Mouse (Mus musculus) layer of hippocampus, adult 2 months (tissue): ENCODE results near the gene Atp7a. TPM values are rescaled to one million over a fixed set of nuclear protein-coding genes. Genes with fewer than 3 reads are reported as not detected.
A peak's percentile ranks its signal among the peaks of the same experiment; 100 is the strongest.

Experiments used
- DNase-seq, 2 experiments: peaks; one replicate each; pipeline ENCODE4 v3.0.0; 2022; ENCODE audit warnings: low spot score in 2 of 2
- H3K27ac ChIP-seq: fragments of 200-600 bp; 2 replicates; pipeline ENCODE4 v1.8.1; 2022
- H3K4me3 ChIP-seq: fragments of 200-600 bp; 2 replicates; pipeline ENCODE4 v1.8.1; 2022; ENCODE audit warnings: mild to moderate bottlenecking
- CTCF ChIP-seq: fragments of 200-600 bp; conservative IDR thresholded peaks from 2 replicates; pipeline ENCODE4 v1.8.1; 2022; ENCODE audit warnings: antibody characterized with exemption, mild to moderate bottlenecking, moderate library complexity
- total RNA-seq, 2 experiments: library from RNA; stranded (reverse); gene quantifications; 2 replicates each; pipeline ENCODE4 v1.2.3; 2021

Atp7a gene
- total RNA-seq, 2 experiments from 2014 or later: 7.2 to 7.5 TPM

- no peak for DNase-seq
- no peak for TF ChIP-seq CTCF
- Histone ChIP-seq H3K27ac (no peak overlapping the region), H3K4me3 (no peak overlapping the region)
These were observed 128.8 kb downstream of the Atp7a start for GRCm38 (mm10) chrX:106155892-106156291.

DNA sequence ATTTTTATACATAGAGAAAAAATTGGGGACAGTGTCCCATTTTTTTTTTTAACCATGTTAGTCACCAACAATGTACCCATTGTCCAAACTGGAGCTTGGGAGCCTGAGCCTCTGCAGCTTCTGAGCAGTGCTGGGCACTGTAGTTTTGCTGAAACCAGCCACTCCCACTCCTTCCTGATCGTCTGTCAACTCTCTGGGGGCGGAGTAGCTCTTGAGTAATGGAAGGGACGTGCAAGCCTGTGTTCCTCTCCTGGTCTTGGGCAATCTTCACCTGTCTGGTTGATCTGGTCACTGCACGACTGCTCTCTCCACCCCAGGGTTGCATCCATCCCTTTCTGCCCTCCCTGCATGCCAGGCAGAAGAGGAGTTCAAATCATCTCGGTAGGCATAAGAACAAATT lies 136.9 kb downstream of the Atp7a start:
- Histone ChIP-seq H3K27ac (no peak overlapping the region), H3K4me3 (no peak overlapping the region)
- TF ChIP-seq CTCF: no peak
- no peak for DNase-seq

DNA sequence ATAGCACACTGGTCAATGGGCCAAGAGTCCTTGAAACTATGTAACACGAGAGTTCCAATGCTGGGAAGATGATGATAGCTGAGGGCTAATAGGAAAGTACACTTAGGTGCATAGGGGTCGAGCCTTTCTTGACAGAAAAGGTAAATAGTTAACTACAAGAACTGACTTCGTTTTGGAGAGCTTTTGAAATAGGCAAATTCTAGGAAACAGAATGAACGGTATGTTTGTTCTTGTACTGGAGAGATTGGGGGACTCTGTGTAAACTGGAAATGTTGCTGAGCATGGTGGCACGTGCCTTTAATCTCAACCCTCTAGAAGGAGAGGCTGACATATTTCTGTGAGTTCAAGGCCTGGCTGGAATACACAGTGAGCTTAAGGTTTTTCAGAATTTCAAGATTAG lies 137.5 kb downstream of the Atp7a start:
- Histone ChIP-seq H3K27ac (no peak overlapping the region), H3K4me3 (no peak overlapping the region)
- TF ChIP-seq CTCF: no peak
- DNase-seq: no peak

GRCm38 (mm10) chrX:106165089-106165488 lies 138.0 kb downstream of the Atp7a start:
- H3K4me3 ChIP-seq: no peak overlapping the region
- peak; percentile 34; the same call in 1 of the 2 replicates for TF ChIP-seq CTCF
- H3K27ac ChIP-seq: no peak overlapping the region
- DNase-seq: no peak

GRCm38 (mm10) chrX:106171106-106171852 lies 144.2 kb downstream of the Atp7a start:
- peak; percentile 53 to 79 for DNase-seq
- no peak overlapping the region for H3K27ac ChIP-seq
- 0 out of 2 replicates have a peak overlapping the region, but pooled peaks have one; percentile 17 for H3K4me3 ChIP-seq
- peak; percentile 87 for TF ChIP-seq CTCF

DNA sequence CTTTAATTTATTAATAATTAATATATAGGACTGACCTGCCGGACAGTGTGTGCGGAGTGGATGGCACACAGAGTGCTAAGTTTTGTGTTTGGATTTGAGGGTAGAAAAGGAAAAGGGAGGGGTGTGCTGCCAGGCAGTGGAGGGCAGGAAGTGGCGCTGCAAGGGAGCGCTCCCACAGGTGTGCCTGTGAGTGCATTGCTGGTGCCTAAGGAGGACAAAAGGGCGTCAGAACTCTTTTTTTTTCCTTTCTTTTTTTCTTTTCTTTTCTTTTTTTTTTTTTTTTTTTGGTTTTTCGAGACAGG lies 144.7 kb downstream of the Atp7a start:
- no peak overlapping the region for H3K27ac ChIP-seq
- H3K4me3 ChIP-seq: no peak overlapping the region
- no peak for DNase-seq
- TF ChIP-seq CTCF: no peak

Other genes starting within 250 kb of the Atp7a start
- gene Atrx, start 97.9 kb upstream of the Atp7a start, total RNA-seq: 100 to 1,000 TPM; 181 to 187 TPM
- gene Magt1, start 15.4 kb upstream of the Atp7a start, total RNA-seq: 10 to 100 TPM; 14.7 to 14.8 TPM
- gene Cox7b, start 11.6 kb upstream of the Atp7a start, total RNA-seq: 100 to 1,000 TPM; 284 to 324 TPM
- gene Tlr13, start 115.9 kb downstream of the Atp7a start, total RNA-seq: 1 to 10 TPM; 1.2 to 1.4 TPM
- gene Pgk1, start 159.8 kb downstream of the Atp7a start, total RNA-seq: 100 to 1,000 TPM; 416 to 483 TPM
- 10 to 100 TPM; 23.2 to 23.5 TPM for gene Taf9b, start 193.9 kb downstream of the Atp7a start, total RNA-seq
- gene Fnd3c2, start 228.1 kb downstream of the Atp7a start, total RNA-seq: not detected